Mouse (Mus musculus): Measurements from ENCODE around the gene Cfap97. TPM values are rescaled to one million over a fixed set of nuclear protein-coding genes. Genes with fewer than 3 reads are reported as not detected.

Cfap97 gene
- polyA plus RNA-seq, 1 experiment from 2014 or later, result 23.7 TPM

- Histone ChIP-seq H3K27me3 (replicated peaks; ENCODE audit: control insufficient read depth, insufficient read depth, low read length) (no peaks in the 10 kb centered on the region), H3K36me3 (ENCODE audit: control insufficient read depth, insufficient read depth, low read length) (peaks cover 13% of the 10 kb centered on the region), H3K4me2 (ENCODE audit: low read length) (no peak overlapping the region), H3K9me3 (ENCODE audit: control insufficient read depth, low read length) (no peaks in the 10 kb centered on the region), H3K4me3 (ENCODE audit: low read length) (no peak overlapping the region), H3K27ac (ENCODE audit: low read depth, low read length) (no peak overlapping the region), H3K9ac (ENCODE audit: low read depth, low read length) (no peak overlapping the region), H3K4me1 (ENCODE audit: control insufficient read depth, insufficient read depth, low read depth, low read length) (no peaks in the 10 kb centered on the region)
- WGBS, result 85% methylated on average over 3 of the region's 3 CpGs
- no peak for ATAC-seq
These were observed 45.3 kb downstream of the Cfap97 start for GRCm38 (mm10) chr8:46196877-46197276.

- no peak overlapping the region for H3K4me3 ChIP-seq (ENCODE audit: low read length)
- H3K27ac ChIP-seq (ENCODE audit: low read depth, low read length), result no peak overlapping the region
- no peaks in the 10 kb centered on the region for H3K4me1 ChIP-seq (ENCODE audit: control insufficient read depth, insufficient read depth, low read depth, low read length)
- H3K4me2 ChIP-seq (ENCODE audit: low read length), result no peak overlapping the region
- H3K36me3 ChIP-seq (ENCODE audit: control insufficient read depth, insufficient read depth, low read length), result peaks cover 13% of the 10 kb centered on the region
- WGBS, result 92% methylated on average over 5 of the region's 5 CpGs
- no peak for ATAC-seq
- H3K27me3 ChIP-seq (replicated peaks; ENCODE audit: control insufficient read depth, insufficient read depth, low read length), result no peaks in the 10 kb centered on the region
- H3K9me3 ChIP-seq (ENCODE audit: control insufficient read depth, low read length), result no peaks in the 10 kb centered on the region
- H3K9ac ChIP-seq (ENCODE audit: low read depth, low read length), result no peak overlapping the region
These were observed 46.1 kb downstream of the Cfap97 start for GRCm38 (mm10) chr8:46197673-46198072.

DNA sequence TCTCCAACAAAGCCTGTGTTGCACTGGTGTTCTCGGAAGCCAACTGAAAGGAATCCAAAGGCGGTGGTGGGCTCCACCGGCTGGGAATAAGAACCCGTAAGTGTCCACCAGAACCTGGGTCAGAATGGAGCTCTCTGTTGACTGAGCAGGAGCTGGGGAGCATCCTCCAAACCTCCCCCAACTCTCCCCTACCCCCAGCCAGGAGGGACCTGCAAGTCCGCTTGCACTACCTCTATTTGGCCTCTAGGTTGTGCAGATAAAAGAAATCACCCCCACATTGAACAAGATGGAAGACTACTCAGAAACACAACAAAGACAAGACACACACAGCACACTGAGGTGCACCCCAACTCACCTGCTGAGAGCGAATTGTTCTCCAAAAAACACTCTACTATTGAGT lies 50.8 kb downstream of the Cfap97 start:
- H3K4me1 ChIP-seq (ENCODE audit: control insufficient read depth, insufficient read depth, low read depth, low read length), result no peaks in the 10 kb centered on the region
- H3K27me3 ChIP-seq (replicated peaks; ENCODE audit: control insufficient read depth, insufficient read depth, low read length), result no peaks in the 10 kb centered on the region
- 81% methylated on average over 6 of the region's 6 CpGs for WGBS
- ATAC-seq, result no peak
- H3K4me3 ChIP-seq (ENCODE audit: low read length), result no peak overlapping the region
- peaks cover 33% of the 10 kb centered on the region for H3K36me3 ChIP-seq (ENCODE audit: control insufficient read depth, insufficient read depth, low read length)
- no peak overlapping the region for H3K4me2 ChIP-seq (ENCODE audit: low read length)
- H3K27ac ChIP-seq (ENCODE audit: low read depth, low read length), result no peak overlapping the region
- H3K9me3 ChIP-seq (ENCODE audit: control insufficient read depth, low read length), result no peaks in the 10 kb centered on the region
- H3K9ac ChIP-seq (ENCODE audit: low read depth, low read length), result no peak overlapping the region

- no peaks in the 10 kb centered on the region for H3K9me3 ChIP-seq (ENCODE audit: control insufficient read depth, low read length)
- H3K27ac ChIP-seq (ENCODE audit: low read depth, low read length), result no peak overlapping the region
- no peak for ATAC-seq
- H3K9ac ChIP-seq (ENCODE audit: low read depth, low read length), result no peak overlapping the region
- no peak overlapping the region for H3K4me3 ChIP-seq (ENCODE audit: low read length)
- peaks cover 38% of the 10 kb centered on the region for H3K36me3 ChIP-seq (ENCODE audit: control insufficient read depth, insufficient read depth, low read length)
- H3K4me1 ChIP-seq (ENCODE audit: control insufficient read depth, insufficient read depth, low read depth, low read length), result peaks cover 15% of the 10 kb centered on the region
- no peaks in the 10 kb centered on the region for H3K27me3 ChIP-seq (replicated peaks; ENCODE audit: control insufficient read depth, insufficient read depth, low read length)
- 88% methylated on average over 3 of the region's 3 CpGs for WGBS
- H3K4me2 ChIP-seq (ENCODE audit: low read length), result no peak overlapping the region
These were observed 52.7 kb downstream of the Cfap97 start for GRCm38 (mm10) chr8:46204301-46204700.

DNA sequence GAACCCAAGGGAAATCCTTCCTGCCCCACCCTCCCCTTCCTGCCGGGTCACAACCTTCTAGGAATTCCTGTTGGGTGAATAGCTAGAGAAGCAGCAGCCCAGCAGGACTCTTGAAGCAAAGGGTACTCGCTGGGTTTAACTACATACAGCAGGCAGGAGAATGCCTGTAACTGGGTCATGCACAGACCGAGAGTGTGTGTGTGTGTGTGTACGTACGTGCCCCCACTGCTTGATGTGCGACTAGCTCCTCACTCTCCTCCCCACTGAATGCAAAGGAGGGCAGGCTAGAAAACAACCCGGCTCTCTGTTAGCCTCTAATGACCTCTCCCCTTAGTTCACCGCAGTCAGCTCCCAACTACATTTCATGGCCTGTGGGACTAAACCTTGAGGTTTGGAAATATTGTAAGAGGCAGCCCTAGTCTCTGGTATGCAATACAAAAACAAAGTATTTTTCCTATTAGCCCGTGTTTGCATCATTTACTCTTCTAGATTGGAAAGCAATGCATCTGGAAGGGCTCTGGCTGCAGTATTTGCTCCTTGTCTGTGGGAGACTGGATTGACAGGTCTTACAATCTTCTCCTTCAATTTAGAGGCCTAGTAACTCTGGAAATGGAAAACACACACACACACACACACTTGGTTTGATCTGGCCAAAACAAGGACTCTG lies 53.5 kb downstream of the Cfap97 start:
- Histone ChIP-seq H3K4me3 (ENCODE audit: low read length) (no peak overlapping the region), H3K4me2 (ENCODE audit: low read length) (no peak overlapping the region), H3K36me3 (ENCODE audit: control insufficient read depth, insufficient read depth, low read length) (peaks cover 38% of the 10 kb centered on the region), H3K9me3 (ENCODE audit: control insufficient read depth, low read length) (no peaks in the 10 kb centered on the region), H3K27ac (ENCODE audit: low read depth, low read length) (no peak overlapping the region), H3K27me3 (replicated peaks; ENCODE audit: control insufficient read depth, insufficient read depth, low read length) (no peaks in the 10 kb centered on the region), H3K4me1 (ENCODE audit: control insufficient read depth, insufficient read depth, low read depth, low read length) (peaks cover 22% of the 10 kb centered on the region), H3K9ac (ENCODE audit: low read depth, low read length) (no peak overlapping the region)
- ATAC-seq, result no peak
- WGBS, result 82% methylated on average over 9 of the region's 9 CpGs

DNA sequence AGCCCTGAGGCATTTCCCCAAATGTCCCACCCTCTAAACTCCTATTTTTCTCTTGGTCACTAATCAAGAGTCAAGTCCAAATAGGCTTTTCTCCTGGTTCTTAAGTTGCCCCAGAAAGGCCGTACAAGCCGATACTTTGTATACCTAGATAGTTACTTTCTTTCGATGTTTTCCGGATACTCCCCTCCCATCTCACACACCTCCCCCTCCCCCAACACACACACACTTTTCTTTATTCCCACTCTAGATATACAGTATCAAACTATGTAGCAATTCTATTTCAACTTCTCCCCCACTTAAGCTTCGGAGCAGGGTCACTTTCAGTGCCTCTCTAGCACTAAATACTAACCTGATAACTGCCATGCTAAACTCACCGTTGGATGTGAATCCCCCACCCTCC lies 54.5 kb downstream of the Cfap97 start:
- Histone ChIP-seq H3K4me1 (ENCODE audit: control insufficient read depth, insufficient read depth, low read depth, low read length) (peaks cover 22% of the 10 kb centered on the region), H3K4me3 (ENCODE audit: low read length) (no peak overlapping the region), H3K27me3 (replicated peaks; ENCODE audit: control insufficient read depth, insufficient read depth, low read length) (no peaks in the 10 kb centered on the region), H3K9ac (ENCODE audit: low read depth, low read length) (no peak overlapping the region), H3K27ac (ENCODE audit: low read depth, low read length) (no peak overlapping the region), H3K9me3 (ENCODE audit: control insufficient read depth, low read length) (no peaks in the 10 kb centered on the region), H3K36me3 (ENCODE audit: control insufficient read depth, insufficient read depth, low read length) (peaks cover 38% of the 10 kb centered on the region), H3K4me2 (ENCODE audit: low read length) (no peak overlapping the region)
- WGBS, result 94% methylated on average over 6 of the region's 6 CpGs
- ATAC-seq, result no peak

- Histone ChIP-seq H3K9ac (ENCODE audit: low read depth, low read length) (peak overlapping the region; percentile 33; the same call in 1 of the 2 replicates), H3K4me1 (ENCODE audit: control insufficient read depth, insufficient read depth, low read depth, low read length) (peaks cover 33% of the 10 kb centered on the region), H3K4me3 (ENCODE audit: low read length) (peak overlapping the region; percentile 86), H3K27me3 (replicated peaks; ENCODE audit: control insufficient read depth, insufficient read depth, low read length) (no peaks in the 10 kb centered on the region), H3K36me3 (ENCODE audit: control insufficient read depth, insufficient read depth, low read length) (peaks cover 35% of the 10 kb centered on the region), H3K27ac (ENCODE audit: low read depth, low read length) (no peak overlapping the region), H3K9me3 (ENCODE audit: control insufficient read depth, low read length) (no peaks in the 10 kb centered on the region), H3K4me2 (ENCODE audit: low read length) (peak overlapping the region; percentile 83)
- ATAC-seq, result no peak
- WGBS, result 61% methylated on average over 12 of the region's 12 CpGs
These were observed 56.8 kb downstream of the Cfap97 start for GRCm38 (mm10) chr8:46208354-46208753.

DNA sequence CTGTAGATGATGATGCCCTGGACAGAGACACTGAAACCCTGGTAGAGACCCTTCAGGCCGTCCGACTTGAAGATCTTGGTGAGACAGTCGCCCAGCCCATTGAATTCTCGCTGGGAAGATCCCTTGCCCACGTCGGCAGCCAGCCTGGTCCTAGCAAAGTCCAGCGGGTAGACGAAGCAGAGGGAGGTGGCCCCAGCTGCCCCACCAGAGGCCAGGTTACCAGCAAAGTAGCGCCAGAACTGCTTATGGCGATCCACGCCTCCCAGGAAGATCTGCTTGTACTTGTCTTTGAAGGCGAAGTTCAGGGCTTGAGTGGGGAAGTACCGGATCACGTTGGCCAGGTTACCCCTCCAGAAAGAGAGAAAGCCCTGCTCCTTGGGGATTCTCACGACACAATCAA lies 57.5 kb downstream of the Cfap97 start:
- H3K4me1 ChIP-seq (ENCODE audit: control insufficient read depth, insufficient read depth, low read depth, low read length), result peaks cover 33% of the 10 kb centered on the region
- peak overlapping the region; percentile 83 for H3K4me2 ChIP-seq (ENCODE audit: low read length)
- H3K9ac ChIP-seq (ENCODE audit: low read depth, low read length), result peak overlapping the region; percentile 33
- H3K36me3 ChIP-seq (ENCODE audit: control insufficient read depth, insufficient read depth, low read length), result peaks cover 32% of the 10 kb centered on the region
- ATAC-seq, result no peak
- H3K4me3 ChIP-seq (ENCODE audit: low read length), result peak overlapping the region; percentile 86
- peak overlapping the region; percentile 18; the same call in 1 of the 2 replicates for H3K27ac ChIP-seq (ENCODE audit: low read depth, low read length)
- 73% methylated on average over 15 of the region's 15 CpGs for WGBS
- H3K27me3 ChIP-seq (replicated peaks; ENCODE audit: control insufficient read depth, insufficient read depth, low read length), result no peaks in the 10 kb centered on the region
- no peaks in the 10 kb centered on the region for H3K9me3 ChIP-seq (ENCODE audit: control insufficient read depth, low read length)

DNA sequence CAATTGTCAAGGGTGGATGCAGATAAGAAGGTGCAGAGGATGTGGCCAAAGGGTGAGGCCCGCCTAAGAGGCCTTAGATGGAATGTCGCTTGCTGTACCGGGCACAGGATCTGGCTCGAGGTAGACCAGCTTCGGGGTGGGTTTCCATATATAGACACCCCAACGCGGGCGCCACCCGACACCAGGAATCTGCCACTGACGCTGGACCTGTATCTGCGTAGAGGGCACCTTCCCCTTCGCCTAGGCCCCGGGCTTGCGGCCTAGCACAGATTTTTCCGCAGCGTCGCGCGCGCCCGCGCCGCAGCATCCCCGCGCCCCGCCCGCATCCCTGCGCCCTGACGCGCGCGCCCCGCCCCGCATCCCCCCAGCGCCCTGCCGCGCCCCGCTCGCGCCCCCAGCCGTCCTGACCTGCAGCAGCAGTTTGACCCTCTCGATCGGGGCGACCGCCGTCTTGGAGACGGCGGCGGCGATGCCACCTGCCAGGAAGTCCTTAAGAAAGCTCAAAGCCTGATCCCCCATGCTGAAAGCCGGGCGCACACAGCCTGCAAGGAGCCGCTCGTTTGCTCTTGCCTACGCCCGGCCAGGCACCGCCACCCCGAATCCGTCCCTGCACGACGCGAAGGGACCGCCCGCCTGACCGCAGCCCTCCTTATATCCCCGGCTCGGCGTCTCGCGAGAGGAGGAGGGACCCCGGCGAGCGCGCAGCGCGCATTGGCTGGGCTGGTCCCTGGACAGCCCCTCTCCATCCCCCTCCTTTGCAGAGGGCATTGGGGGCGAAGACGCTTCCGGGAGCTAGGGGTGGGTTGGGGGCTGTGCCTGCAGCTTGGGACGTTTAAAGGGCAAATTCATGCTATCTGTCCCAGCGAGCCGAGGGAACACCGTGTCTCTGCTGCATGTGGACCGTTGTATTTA lies 59.1 kb downstream of the Cfap97 start, which contains the start of gene Slc25a4:
Gene Slc25a4, minus strand, starts transcription at position 881 of the 912 bp plus-strand sequence.
- Histone ChIP-seq H3K4me3 (ENCODE audit: low read length) (peak within 1 kb of the TSS; percentile 86), H3K9ac (ENCODE audit: low read depth, low read length) (peak within 1 kb of the TSS; percentile 97), H3K4me1 (ENCODE audit: control insufficient read depth, insufficient read depth, low read depth, low read length) (peaks cover 33% of the 10 kb centered on the region), H3K9me3 (ENCODE audit: control insufficient read depth, low read length) (no peaks in the 10 kb centered on the region), H3K27ac (ENCODE audit: low read depth, low read length) (peak within 1 kb of the TSS; percentile 100), H3K4me2 (ENCODE audit: low read length) (peak within 1 kb of the TSS; percentile 83), H3K36me3 (ENCODE audit: control insufficient read depth, insufficient read depth, low read length) (peaks cover 21% of the 10 kb centered on the region), H3K27me3 (replicated peaks; ENCODE audit: control insufficient read depth, insufficient read depth, low read length) (no peaks in the 10 kb centered on the region)
- whole genome bisulfite sequencing, result under 1% methylated on average over 78 of the region's 84 CpGs
- peak; percentile 98 for ATAC-seq

All from hindbrain, embryonic 16.5 days (tissue).